Mouse (Mus musculus) heart, postnatal 0 days (tissue): ENCODE measurements around the gene 1700028P14Rik. TPM values are rescaled to one million over a fixed set of nuclear protein-coding genes. Genes with fewer than 3 reads are reported as not detected.

Source experiments
- ATAC-seq: fragments of 200-750 bp; cut with Nextera tagmentation; 2 replicates; pipeline ENCODE4 v1.8.0; 2017; ENCODE audit warnings: low read depth, moderate number of reproducible peaks, moderate library complexity; ENCODE audit not compliant: insufficient read depth
- DNase-seq: peaks from one replicate; pipeline ENCODE4 v3.0.0-alpha.2; 2016; ENCODE audit warnings: low spot score
- H3K27ac ChIP-seq: fragments of 300-500 bp; sonication (generic); 2 replicates; pipeline ENCODE4 v1.5.1; 2014; ENCODE audit warnings: low read depth, mild to moderate bottlenecking
- H3K27me3 ChIP-seq: fragments of 300-500 bp; sonication (generic); 2 replicates; pipeline ENCODE4 v1.6.1; 2014; ENCODE audit warnings: low read length, mixed read lengths; ENCODE audit not compliant: control insufficient read depth, insufficient read depth
- H3K36me3 ChIP-seq: fragments of 300-500 bp; sonication (generic); replicated peaks from 2 replicates; pipeline ENCODE4 v1.6.1; 2014; ENCODE audit warnings: low read length, mixed read lengths; ENCODE audit not compliant: control insufficient read depth, insufficient read depth
- H3K4me1 ChIP-seq: fragments of 300-500 bp; sonication (generic); 2 replicates; pipeline ENCODE4 v1.6.1; 2014; ENCODE audit warnings: antibody characterized with exemption; ENCODE audit not compliant: control insufficient read depth, insufficient read depth
- H3K4me2 ChIP-seq: fragments of 300-500 bp; sonication (generic); 2 replicates; pipeline ENCODE4 v1.6.1; 2014; ENCODE audit warnings: low read depth, mild to moderate bottlenecking, low read length, moderate library complexity
- H3K4me3 ChIP-seq: fragments of 300-500 bp; sonication (generic); 2 replicates; pipeline ENCODE4 v1.5.1; 2014; ENCODE audit warnings: low read depth, low read length
- H3K9ac ChIP-seq: fragments of 300-500 bp; sonication (generic); replicated peaks from 2 replicates; pipeline ENCODE4 v1.6.1; 2014; ENCODE audit warnings: low read depth, low read length, mixed read lengths
- H3K9me3 ChIP-seq: fragments of 300-500 bp; sonication (generic); replicated peaks from 2 replicates; pipeline ENCODE4 v1.6.1; 2016; ENCODE audit warnings: low read length; ENCODE audit not compliant: control insufficient read depth
- CTCF ChIP-seq: IDR thresholded peaks from 2 replicates; pipeline ENCODE4 v1.5.1; 2016; ENCODE audit warnings: antibody characterized with exemption, control low read depth, low read depth
- EP300 ChIP-seq: IDR thresholded peaks from 2 replicates; pipeline ENCODE4 v1.6.1; 2016; ENCODE audit warnings: antibody characterized with exemption, low read depth
- WGBS: fragments of 180-500 bp; shearing (Covaris S2); extraction: QIAGEN DNeasy Blood & Tissue Kit; methylation state at CpG from one replicate; pipeline ENCODE4 v1.1.7; 2014; 5-methylcytosine and 5-hydroxymethylcytosine counted together
- polyA plus RNA-seq: library from polyadenylated mRNA; unstranded; fragments of >200 nt; fragmentation: Nextera tagmentation; extraction: Ambion mirVana; gene quantifications from 2 replicates; pipeline ENCODE4 v1.2.1, GENCODE M21; 2015
- total RNA-seq: library from RNA; depleted of rRNA; stranded (reverse); fragments of >200 nt; gene quantifications from 2 replicates; pipeline ENCODE4 v1.2.3, GENCODE M21; 2014; ENCODE audit warnings: low replicate concordance; rRNA removed

1700028P14Rik gene
- total and polyA plus RNA-seq, 2 experiments from 2014 or later = not detected

GRCm38 (mm10) chr19:23523711-23524110, 128.9 kb downstream of the 1700028P14Rik start:
- Histone ChIP-seq H3K27ac (no peak overlapping the region), H3K9me3 (no peaks in the 10 kb centered on the region; the same call in 1 of the 2 replicates), H3K27me3 (no peaks in the 10 kb centered on the region), H3K9ac (no peak overlapping the region), H3K4me3 (no peak overlapping the region), H3K4me2 (no peak overlapping the region), H3K4me1 (peaks cover 12% of the 10 kb centered on the region), H3K36me3 (no peaks in the 10 kb centered on the region)
- 13% methylated on average over 1 of the region's 1 CpGs for WGBS
- TF ChIP-seq CTCF (peak; percentile 93), EP300 (no peak)
- peak; percentile 48 for DNase-seq
- ATAC-seq = no peak

DNA sequence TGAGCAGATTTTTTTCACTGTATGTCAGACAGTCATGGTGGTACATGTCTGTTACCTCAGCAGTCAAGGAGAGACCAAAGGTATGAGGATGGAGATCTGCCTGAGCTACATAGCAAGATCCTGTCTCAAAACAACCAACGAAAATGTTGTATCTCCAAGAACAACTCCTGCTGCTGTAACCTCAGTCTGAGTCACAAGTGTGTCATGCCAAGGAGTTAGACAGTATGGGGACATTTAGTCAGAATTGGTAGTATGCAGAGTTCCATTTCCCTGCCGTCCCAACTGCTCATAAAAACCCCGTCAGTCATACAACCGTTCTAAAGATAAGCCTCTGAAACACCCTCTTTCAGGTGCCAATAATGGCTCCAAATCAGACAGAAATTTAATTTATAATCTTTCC, 130.8 kb downstream of the 1700028P14Rik start:
- Histone ChIP-seq H3K4me2 (no peak overlapping the region), H3K9ac (no peak overlapping the region), H3K4me3 (no peak overlapping the region), H3K27me3 (no peaks in the 10 kb centered on the region), H3K9me3 (no peaks in the 10 kb centered on the region; the same call in 1 of the 2 replicates), H3K36me3 (no peaks in the 10 kb centered on the region), H3K27ac (no peak overlapping the region), H3K4me1 (peaks cover 12% of the 10 kb centered on the region)
- 81% methylated on average over 4 of the region's 4 CpGs for WGBS
- DNase-seq (no peak), ATAC-seq (no peak)
- TF ChIP-seq EP300 = no peak
- no peak for TF ChIP-seq CTCF

DNA sequence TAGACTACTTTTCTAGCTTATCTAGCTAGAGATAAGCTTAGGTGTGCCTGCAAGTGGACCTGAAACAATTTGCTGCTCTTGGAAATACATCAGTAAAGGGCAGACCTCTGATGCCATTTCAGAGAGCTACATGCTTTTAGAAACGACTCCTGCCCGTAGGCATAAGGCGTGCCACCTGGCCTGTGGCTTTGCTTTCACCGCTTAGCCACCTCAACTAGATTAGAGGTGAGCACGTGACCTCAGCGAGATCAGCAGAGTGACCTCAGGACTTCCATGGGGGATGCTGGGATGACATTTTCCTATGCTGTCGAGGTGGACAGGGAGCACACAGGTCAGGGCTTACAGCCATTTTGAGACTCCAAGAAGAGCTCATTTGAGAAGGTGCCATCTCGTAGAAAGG, 131.5 kb downstream of the 1700028P14Rik start:
- Histone ChIP-seq H3K4me2 (peak overlapping the region; percentile 34; the same call in 1 of the 2 replicates), H3K4me3 (no peak overlapping the region), H3K4me1 (peaks cover 12% of the 10 kb centered on the region), H3K36me3 (no peaks in the 10 kb centered on the region), H3K9me3 (no peaks in the 10 kb centered on the region), H3K27ac (no peak overlapping the region), H3K9ac (no peak overlapping the region), H3K27me3 (no peaks in the 10 kb centered on the region)
- DNase-seq (no peak), ATAC-seq (no peak)
- TF ChIP-seq CTCF = no peak
- no peak for TF ChIP-seq EP300
- 54% methylated on average over 8 of the region's 8 CpGs for WGBS

DNA sequence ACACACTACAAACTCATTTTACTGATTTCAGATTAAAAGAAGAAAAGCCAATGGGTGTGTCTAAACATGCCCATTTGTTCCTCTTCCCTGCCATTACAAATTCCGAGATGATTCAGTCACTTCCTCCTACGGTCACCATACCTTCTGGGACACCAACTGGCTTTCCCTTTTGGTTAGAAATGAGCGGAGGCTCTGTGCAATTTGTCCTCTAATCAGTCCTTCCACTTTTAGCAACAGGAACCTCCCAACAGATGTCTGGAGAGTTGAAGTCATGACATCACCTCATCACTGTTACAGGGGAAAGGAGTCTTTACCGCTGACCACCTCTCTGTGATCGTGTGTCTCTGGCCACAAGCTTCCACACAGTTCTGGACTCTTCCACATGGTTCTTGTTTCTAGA, 132.0 kb downstream of the 1700028P14Rik start:
- Histone ChIP-seq H3K27ac (no peak overlapping the region), H3K4me3 (no peak overlapping the region), H3K4me2 (peak overlapping the region; percentile 34; the same call in 1 of the 2 replicates), H3K9me3 (no peaks in the 10 kb centered on the region), H3K9ac (no peak overlapping the region), H3K27me3 (no peaks in the 10 kb centered on the region), H3K4me1 (peaks cover 12% of the 10 kb centered on the region), H3K36me3 (no peaks in the 10 kb centered on the region)
- DNase-seq (peak; percentile 25), ATAC-seq (peak; percentile 53; the same call in 1 of the 2 replicates)
- 7% methylated on average over 5 of the region's 5 CpGs for WGBS
- TF ChIP-seq CTCF (no peak), EP300 (no peak)

DNA sequence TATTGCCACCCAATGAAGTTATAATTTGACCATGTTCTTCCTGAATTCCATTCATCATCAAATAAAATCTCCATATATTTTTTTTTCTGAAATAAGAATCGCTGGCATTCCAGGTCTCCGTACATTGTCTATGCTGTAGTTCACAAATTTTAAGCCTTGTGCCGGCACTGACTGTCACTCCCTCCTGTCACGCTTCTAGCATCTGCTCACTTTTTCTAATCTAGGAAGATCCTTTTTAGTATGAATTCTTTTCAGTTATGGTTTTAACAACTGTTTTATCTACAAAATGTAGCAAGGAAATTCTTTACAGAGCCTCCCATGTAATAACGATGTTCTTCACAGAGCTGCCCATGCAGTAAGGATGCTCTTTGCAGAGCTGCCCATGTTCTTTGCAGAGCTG, 134.1 kb downstream of the 1700028P14Rik start:
- no peaks in the 10 kb centered on the region for H3K36me3 ChIP-seq
- ATAC-seq = no peak
- TF ChIP-seq EP300 = no peak
- no peak for TF ChIP-seq CTCF

GRCm38 (mm10) chr19:23511303-23511702, 141.3 kb downstream of the 1700028P14Rik start:
- Histone ChIP-seq H3K4me3 (no peak overlapping the region), H3K9ac (no peak overlapping the region), H3K36me3 (no peaks in the 10 kb centered on the region), H3K9me3 (no peaks in the 10 kb centered on the region), H3K27ac (no peak overlapping the region), H3K4me2 (no peak overlapping the region), H3K4me1 (no peaks in the 10 kb centered on the region), H3K27me3 (no peaks in the 10 kb centered on the region)
- no peak for ATAC-seq
- DNase-seq = no peak
- WGBS = 41% methylated on average over 2 of the region's 2 CpGs
- TF ChIP-seq CTCF (peak; percentile 52), EP300 (no peak)

More for the DNA sequence above, 134.1 kb downstream of the 1700028P14Rik start:
- H3K9me3 ChIP-seq = no peaks in the 10 kb centered on the region
- H3K9ac ChIP-seq = no peak overlapping the region
- no peak overlapping the region for H3K4me2 ChIP-seq
- no peaks in the 10 kb centered on the region for H3K27me3 ChIP-seq
- no peak overlapping the region for H3K27ac ChIP-seq
- WGBS = 91% methylated on average over 5 of the region's 5 CpGs
- peaks cover 12% of the 10 kb centered on the region for H3K4me1 ChIP-seq
- DNase-seq = no peak
- H3K4me3 ChIP-seq = no peak overlapping the region

Other genes starting within 250 kb of the 1700028P14Rik start
- gene Mamdc2, start 204.4 kb downstream of the 1700028P14Rik start, total RNA-seq = 2.2 and 2.8 TPM in 2 replicates
- 1.1 and 1.5 TPM in 2 replicates for gene Mamdc2, start 204.4 kb downstream of the 1700028P14Rik start, polyA plus RNA-seq
- 7.5 and 17.0 TPM in 2 replicates for gene Ptar1, start 34.6 kb upstream of the 1700028P14Rik start, total RNA-seq
- gene Ptar1, start 34.6 kb upstream of the 1700028P14Rik start, polyA plus RNA-seq = 3.2 and 4.1 TPM in 2 replicates
- gene Apba1, start 106.1 kb upstream of the 1700028P14Rik start, total RNA-seq = 2.4 and 4.0 TPM in 2 replicates
- 0.32 and 0.36 TPM in 2 replicates for gene Apba1, start 106.1 kb upstream of the 1700028P14Rik start, polyA plus RNA-seq